Mouse (Mus musculus) liver, embryonic 14.5 days (tissue): ENCODE measurements around the gene Cnpy4.

Source experiments
- CTCF ChIP-seq: IDR thresholded peaks from 2 replicates; pipeline ENCODE4 v1.5.1; 2016; ENCODE audit warnings: antibody characterized with exemption, low read depth, control low read depth
- EP300 ChIP-seq: IDR thresholded peaks from 2 replicates; pipeline ENCODE4 v1.6.1; 2016; ENCODE audit warnings: antibody characterized with exemption, low read depth

DNA sequence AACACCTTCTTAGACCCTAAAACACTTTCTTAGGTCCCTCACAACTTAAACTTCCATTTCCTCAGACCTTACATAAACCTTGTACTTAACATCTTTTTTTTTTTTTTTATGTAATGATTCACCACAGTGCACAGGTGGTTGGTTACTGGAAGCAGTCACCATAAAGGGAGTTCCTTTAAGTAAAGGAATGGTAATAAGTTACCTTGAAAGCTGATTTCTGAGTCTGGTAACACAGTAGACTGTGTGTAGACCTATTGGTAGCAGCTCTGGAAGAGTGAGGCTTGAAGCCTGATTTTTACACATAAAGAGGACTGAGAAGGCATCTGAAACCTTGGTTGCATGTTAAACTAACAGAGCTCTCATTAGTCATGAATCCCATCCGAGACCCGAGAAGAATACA is 32.6 kb downstream of the Cnpy4 start:
- TF ChIP-seq CTCF (no peak), EP300 (no peak)
